Mouse (Mus musculus): ENCODE results near the gene Hoxa11. TPM values are rescaled to one million over a fixed set of nuclear protein-coding genes. Genes with fewer than 3 reads are reported as not detected.

The Hoxa11 gene
- polyA plus RNA-seq, 1 experiment from 2014 or later = not detected

DNA sequence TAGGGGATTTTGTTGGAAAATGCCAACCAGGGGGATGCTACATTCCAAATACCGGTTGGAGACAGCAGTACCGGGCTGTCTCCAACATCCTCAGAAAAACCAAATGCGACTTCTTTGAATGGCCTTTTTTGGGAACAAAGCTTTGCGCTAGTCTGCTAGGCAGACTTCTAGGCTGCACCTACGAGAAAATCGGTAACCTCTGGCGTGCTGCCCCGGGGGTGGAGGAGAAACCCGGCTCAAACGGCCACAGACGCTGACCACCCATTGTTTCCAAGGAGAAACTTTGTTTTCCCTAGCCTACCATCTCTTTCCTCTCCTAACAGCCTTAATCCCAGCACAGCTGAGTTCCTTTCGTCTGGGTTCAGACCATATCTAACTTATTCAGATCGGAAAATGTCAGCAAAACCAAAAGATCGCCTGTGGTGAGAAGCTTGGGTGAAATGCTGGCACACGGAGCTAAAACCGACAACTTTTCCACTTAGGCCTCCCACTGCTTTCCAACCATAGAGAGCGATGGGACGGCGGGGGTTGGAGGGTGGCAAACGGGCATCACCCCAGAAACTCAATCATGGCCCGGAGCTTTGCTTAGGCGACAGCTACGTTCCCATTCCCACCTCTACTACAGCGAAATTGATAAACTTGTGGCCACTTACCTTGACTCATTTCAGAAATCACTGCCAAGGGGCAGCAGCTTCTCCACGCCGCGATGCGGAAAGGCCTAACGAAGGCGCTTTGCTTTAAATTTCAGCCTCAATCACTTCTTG is 5.8 kb downstream of the Hoxa11 start:
- no peak for ATAC-seq
- no peak overlapping the region for H3K9ac ChIP-seq (replicated peaks; ENCODE audit: low read depth)
- no peaks in the 10 kb centered on the region; the same call in 1 of the 2 replicates for H3K4me1 ChIP-seq (ENCODE audit: insufficient read depth, low read depth, low read length)
- no peaks in the 10 kb centered on the region for H3K36me3 ChIP-seq (ENCODE audit: insufficient read depth, low read length)
- H3K9me3 ChIP-seq (ENCODE audit: low read length) = no peaks in the 10 kb centered on the region
- WGBS = 3% methylated on average over 30 of the region's 30 CpGs
- H3K27ac ChIP-seq (ENCODE audit: low read length) = no peak overlapping the region
- no peak for DNase-seq (ENCODE audit: low spot score)
- 0 out of 2 replicates have a peak overlapping the region, but pooled peaks have one; percentile 17 for H3K4me2 ChIP-seq (replicated peaks; ENCODE audit: low read depth, low read length)
- no peak for TF ChIP-seq EP300 (IDR thresholded peaks at IDR 0.05)
- TF ChIP-seq CTCF (IDR thresholded peaks at IDR 0.05) = no peak
- no peak overlapping the region for H3K4me3 ChIP-seq (ENCODE audit: low read depth, low read length)
- peaks cover 98% of the 10 kb centered on the region for H3K27me3 ChIP-seq (replicated peaks; ENCODE audit: insufficient read depth, low read length)

DNA sequence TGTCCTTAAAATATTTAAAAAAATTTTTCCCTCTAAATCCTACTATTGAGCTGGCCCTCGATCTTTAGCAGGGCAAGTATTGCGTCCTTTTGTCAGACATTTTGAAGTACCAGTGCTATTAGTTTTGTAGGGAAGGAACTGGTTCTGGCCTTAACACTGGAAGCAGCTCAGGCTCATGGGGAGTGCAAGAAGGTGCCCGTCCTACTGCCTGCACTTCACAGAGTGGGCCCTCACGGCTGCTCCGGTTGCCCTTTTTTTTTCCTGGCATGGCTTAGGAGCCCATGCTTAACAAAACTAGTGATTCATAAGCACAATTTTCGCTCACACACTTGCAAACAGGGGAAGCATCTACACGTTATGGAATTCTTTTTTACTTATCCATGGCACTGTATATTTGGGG is 6.6 kb downstream of the Hoxa11 start:
- H3K9ac ChIP-seq (replicated peaks; ENCODE audit: low read depth) = no peak overlapping the region
- H3K4me1 ChIP-seq (ENCODE audit: insufficient read depth, low read depth, low read length) = no peaks in the 10 kb centered on the region; the same call in 1 of the 2 replicates
- ATAC-seq = no peak
- no peaks in the 10 kb centered on the region for H3K9me3 ChIP-seq (ENCODE audit: low read length)
- H3K36me3 ChIP-seq (ENCODE audit: insufficient read depth, low read length) = no peaks in the 10 kb centered on the region
- DNase-seq (ENCODE audit: low spot score) = no peak
- no peak overlapping the region for H3K4me2 ChIP-seq (replicated peaks; ENCODE audit: low read depth, low read length)
- TF ChIP-seq CTCF (IDR thresholded peaks at IDR 0.05) (no peak), EP300 (IDR thresholded peaks at IDR 0.05) (no peak)
- no peak overlapping the region for H3K4me3 ChIP-seq (ENCODE audit: low read depth, low read length)
- peaks cover 98% of the 10 kb centered on the region for H3K27me3 ChIP-seq (replicated peaks; ENCODE audit: insufficient read depth, low read length)
- 7% methylated on average over 7 of the region's 7 CpGs for WGBS
- no peak overlapping the region for H3K27ac ChIP-seq (ENCODE audit: low read length)

DNA sequence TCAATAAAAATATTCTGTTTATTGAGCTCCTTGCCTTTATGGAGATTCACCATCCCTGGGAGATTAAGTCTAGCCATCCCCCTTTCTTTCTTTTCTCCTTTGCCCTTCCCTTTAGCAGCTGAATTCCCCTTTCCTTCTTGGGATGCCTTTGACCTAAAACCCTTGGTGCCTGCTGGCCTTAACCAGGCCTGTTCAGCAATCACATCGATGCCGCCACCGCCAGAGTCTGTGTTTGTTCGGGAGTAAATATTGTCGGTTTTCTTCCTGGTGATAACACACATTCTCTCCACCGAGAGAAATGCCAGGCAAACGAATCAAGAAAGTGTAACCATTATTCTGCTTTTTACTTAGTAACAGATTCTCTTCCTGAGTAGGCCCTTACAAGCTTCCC is 7.5 kb downstream of the Hoxa11 start:
- no peak overlapping the region for H3K9ac ChIP-seq (replicated peaks; ENCODE audit: low read depth)
- H3K27ac ChIP-seq (ENCODE audit: low read length) = no peak overlapping the region

DNA sequence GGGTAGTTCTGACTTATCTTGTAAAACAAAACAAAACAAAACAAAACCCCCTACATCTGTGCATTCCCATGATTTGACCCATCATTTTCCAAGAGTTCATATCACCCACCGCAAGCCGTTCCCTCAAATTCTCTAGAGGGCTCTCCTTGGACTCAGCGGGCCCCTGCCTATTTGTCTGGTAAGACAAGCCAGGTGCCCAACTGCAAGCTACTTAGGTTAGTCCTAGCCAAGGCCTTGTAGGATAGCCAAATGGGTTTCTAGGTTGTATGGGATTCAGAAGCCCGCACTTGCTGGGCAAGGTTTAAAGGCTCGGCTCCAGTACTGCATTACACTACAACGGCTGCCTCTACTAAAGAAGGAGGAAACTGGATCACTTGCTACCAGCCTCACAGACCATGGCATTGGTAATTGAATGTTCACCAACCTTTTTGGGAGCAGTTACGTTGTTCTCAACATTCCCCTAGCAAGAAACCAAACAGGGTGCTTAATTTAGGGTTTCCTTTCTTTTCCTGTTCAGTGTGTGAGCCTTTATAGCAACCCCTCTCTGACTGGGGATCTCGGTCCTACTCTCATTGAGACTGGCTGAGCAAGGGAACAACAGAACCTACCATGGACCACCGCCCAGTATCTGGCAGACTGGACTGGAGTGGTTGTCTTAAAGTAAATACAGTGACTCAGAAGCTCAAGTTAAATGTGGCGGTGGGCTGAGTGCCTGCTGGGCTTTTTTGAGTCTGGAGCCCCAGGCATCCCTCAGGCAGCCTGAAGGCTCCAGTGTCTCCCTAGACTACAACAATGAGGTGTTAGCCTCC is 8.1 kb downstream of the Hoxa11 start:
- no peak overlapping the region for H3K9ac ChIP-seq (replicated peaks; ENCODE audit: low read depth)
- no peaks in the 10 kb centered on the region for H3K9me3 ChIP-seq (ENCODE audit: low read length)
- no peak overlapping the region for H3K4me2 ChIP-seq (replicated peaks; ENCODE audit: low read depth, low read length)
- TF ChIP-seq CTCF (IDR thresholded peaks at IDR 0.05) (no peak), EP300 (IDR thresholded peaks at IDR 0.05) (no peak)
- H3K27ac ChIP-seq (ENCODE audit: low read length) = no peak overlapping the region
- WGBS = 13% methylated on average over 10 of the region's 10 CpGs
- H3K36me3 ChIP-seq (ENCODE audit: insufficient read depth, low read length) = no peaks in the 10 kb centered on the region
- ATAC-seq (no peak), DNase-seq (ENCODE audit: low spot score) (no peak)
- H3K4me3 ChIP-seq (ENCODE audit: low read depth, low read length) = no peak overlapping the region
- no peaks in the 10 kb centered on the region; the same call in 1 of the 2 replicates for H3K4me1 ChIP-seq (ENCODE audit: insufficient read depth, low read depth, low read length)
- H3K27me3 ChIP-seq (replicated peaks; ENCODE audit: insufficient read depth, low read length) = peaks cover 98% of the 10 kb centered on the region

More for the DNA sequence above, 7.5 kb downstream of the Hoxa11 start:
- no peak for ATAC-seq
- H3K27me3 ChIP-seq (replicated peaks; ENCODE audit: insufficient read depth, low read length) = peaks cover 98% of the 10 kb centered on the region
- H3K4me2 ChIP-seq (replicated peaks; ENCODE audit: low read depth, low read length) = no peak overlapping the region
- no peak overlapping the region for H3K4me3 ChIP-seq (ENCODE audit: low read depth, low read length)
- no peaks in the 10 kb centered on the region for H3K9me3 ChIP-seq (ENCODE audit: low read length)
- 3% methylated on average over 7 of the region's 7 CpGs for WGBS
- no peaks in the 10 kb centered on the region for H3K36me3 ChIP-seq (ENCODE audit: insufficient read depth, low read length)
- no peaks in the 10 kb centered on the region; the same call in 1 of the 2 replicates for H3K4me1 ChIP-seq (ENCODE audit: insufficient read depth, low read depth, low read length)
- TF ChIP-seq EP300 (IDR thresholded peaks at IDR 0.05) (no peak), CTCF (IDR thresholded peaks at IDR 0.05) (no peak)
- no peak for DNase-seq (ENCODE audit: low spot score)

DNA sequence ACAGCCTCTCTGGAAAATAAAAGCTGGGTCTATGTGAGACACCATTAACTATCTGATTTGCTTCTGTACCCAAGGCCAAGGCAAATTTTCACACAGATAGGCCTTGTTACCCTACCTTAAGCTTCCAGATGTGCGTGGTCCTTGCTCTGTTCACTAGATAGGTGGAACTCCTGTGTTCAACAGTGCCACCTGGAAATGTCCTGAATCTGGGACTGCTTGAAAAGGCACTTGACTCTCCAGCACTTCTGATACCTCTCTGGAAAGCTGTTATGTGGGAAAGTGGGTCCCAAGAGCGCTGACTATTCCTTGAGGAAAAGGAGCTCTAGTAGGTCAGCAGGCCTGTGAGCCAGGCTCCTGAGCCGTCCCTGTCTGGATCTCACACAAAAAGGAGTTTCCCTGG is 8.8 kb downstream of the Hoxa11 start:
- 13% methylated on average over 3 of the region's 3 CpGs for WGBS
- peaks cover 98% of the 10 kb centered on the region for H3K27me3 ChIP-seq (replicated peaks; ENCODE audit: insufficient read depth, low read length)
- H3K9ac ChIP-seq (replicated peaks; ENCODE audit: low read depth) = no peak overlapping the region
- H3K36me3 ChIP-seq (ENCODE audit: insufficient read depth, low read length) = no peaks in the 10 kb centered on the region
- no peak overlapping the region for H3K4me2 ChIP-seq (replicated peaks; ENCODE audit: low read depth, low read length)
- no peak overlapping the region for H3K4me3 ChIP-seq (ENCODE audit: low read depth, low read length)
- H3K9me3 ChIP-seq (ENCODE audit: low read length) = no peaks in the 10 kb centered on the region
- H3K27ac ChIP-seq (ENCODE audit: low read length) = no peak overlapping the region
- DNase-seq (ENCODE audit: low spot score) (no peak), ATAC-seq (no peak)
- no peaks in the 10 kb centered on the region; the same call in 1 of the 2 replicates for H3K4me1 ChIP-seq (ENCODE audit: insufficient read depth, low read depth, low read length)
- TF ChIP-seq EP300 (IDR thresholded peaks at IDR 0.05) (no peak), CTCF (IDR thresholded peaks at IDR 0.05) (no peak)

DNA sequence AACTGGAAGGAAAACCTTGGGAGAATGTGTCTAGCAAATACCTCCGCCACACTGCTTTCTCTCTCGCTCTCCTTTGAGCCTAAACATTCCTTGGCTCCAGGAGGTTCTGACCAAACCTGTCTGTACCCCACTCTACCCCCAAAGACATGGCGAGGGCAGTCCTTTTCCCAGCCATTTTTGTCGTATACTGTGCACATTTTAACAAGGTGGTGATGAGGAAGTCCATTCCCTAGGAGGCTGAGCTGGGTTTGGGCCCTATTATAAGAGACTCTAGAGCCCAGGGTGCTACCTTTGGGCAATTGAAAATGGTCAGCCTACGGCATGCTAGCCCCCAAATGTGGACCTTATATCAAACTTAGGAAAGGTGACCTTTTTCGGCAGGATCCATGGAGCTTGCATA is 9.7 kb downstream of the Hoxa11 start:
- H3K27me3 ChIP-seq (replicated peaks; ENCODE audit: insufficient read depth, low read length) = peaks cover 95% of the 10 kb centered on the region

More for the DNA sequence above, 9.7 kb downstream of the Hoxa11 start:
- Histone ChIP-seq H3K36me3 (ENCODE audit: insufficient read depth, low read length) (no peaks in the 10 kb centered on the region), H3K4me2 (replicated peaks; ENCODE audit: low read depth, low read length) (no peak overlapping the region), H3K9me3 (ENCODE audit: low read length) (no peaks in the 10 kb centered on the region), H3K9ac (replicated peaks; ENCODE audit: low read depth) (no peak overlapping the region), H3K4me3 (ENCODE audit: low read depth, low read length) (no peak overlapping the region), H3K27ac (ENCODE audit: low read length) (no peak overlapping the region), H3K4me1 (ENCODE audit: insufficient read depth, low read depth, low read length) (no peaks in the 10 kb centered on the region; the same call in 1 of the 2 replicates)
- ATAC-seq (no peak), DNase-seq (ENCODE audit: low spot score) (no peak)
- TF ChIP-seq CTCF (IDR thresholded peaks at IDR 0.05) = no peak
- no peak for TF ChIP-seq EP300 (IDR thresholded peaks at IDR 0.05)
- WGBS = 26% methylated on average over 6 of the region's 6 CpGs
